Mouse (Mus musculus) erythroblast, embryonic 14.5 days (primary cell): ENCODE data around the gene Fars2.

Experiments
- GATA1 ChIP-seq: IDR thresholded peaks from 2 replicates; pipeline ENCODE4 v1.6.1; 2012; ENCODE audit warnings: low read length, inconsistent platforms, mixed read lengths
- TAL1 ChIP-seq: IDR thresholded peaks from 3 replicates; pipeline ENCODE4 v1.6.1; 2012; ENCODE audit warnings: low read length, inconsistent platforms, mixed read lengths

- TF ChIP-seq GATA1 (no peak), TAL1 (no peak)
Measured at GRCm38 (mm10) chr13:36285235-36285634, 168.0 kb downstream of the Fars2 start.
